Mouse (Mus musculus) liver, embryonic 16.5 days (tissue): Measurements from ENCODE around the gene Rmnd5b. TPM values are rescaled to one million over a fixed set of nuclear protein-coding genes. Genes with fewer than 3 reads are reported as not detected.
A peak's percentile ranks its signal among the peaks of the same experiment; 100 is the strongest.

Experiments used
- ATAC-seq: fragments of 200-750 bp; cut with Nextera tagmentation; 2 replicates; pipeline ENCODE4 v1.8.0; 2017; ENCODE audit warnings: low read depth, mild to moderate bottlenecking, moderate number of reproducible peaks, moderate library complexity
- H3K27ac ChIP-seq: fragments of 300-500 bp; sonication (generic); 2 replicates; pipeline ENCODE4 v1.5.1; 2014; ENCODE audit warnings: mild to moderate bottlenecking, low read length
- H3K27me3 ChIP-seq: fragments of 300-500 bp; sonication (generic); 2 replicates; pipeline ENCODE4 v1.6.1; 2014; ENCODE audit warnings: low read depth, low read length, mixed read lengths; ENCODE audit not compliant: control insufficient read depth, insufficient read depth
- H3K36me3 ChIP-seq: fragments of 300-500 bp; sonication (generic); 2 replicates; pipeline ENCODE4 v1.6.1; 2014; ENCODE audit warnings: mild to moderate bottlenecking; ENCODE audit not compliant: control insufficient read depth, insufficient read depth
- H3K4me1 ChIP-seq: fragments of 300-500 bp; sonication (generic); 2 replicates; pipeline ENCODE4 v1.6.1; 2014; ENCODE audit warnings: low read depth, low read length, mixed read lengths; ENCODE audit not compliant: control insufficient read depth
- H3K4me2 ChIP-seq: fragments of 300-500 bp; sonication (generic); 2 replicates; pipeline ENCODE4 v1.6.1; 2014; ENCODE audit warnings: low read depth, low read length, mixed read lengths
- H3K4me3 ChIP-seq: fragments of 300-500 bp; sonication (generic); 2 replicates; pipeline ENCODE4 v1.5.1; 2014; ENCODE audit warnings: low read depth, mild to moderate bottlenecking, low read length
- H3K9ac ChIP-seq: fragments of 300-500 bp; sonication (generic); 2 replicates; pipeline ENCODE4 v1.6.1; 2014; ENCODE audit warnings: low read depth, low read length
- H3K9me3 ChIP-seq: fragments of 300-500 bp; sonication (generic); replicated peaks from 2 replicates; pipeline ENCODE4 v1.6.1; 2016; ENCODE audit warnings: low read length; ENCODE audit not compliant: control insufficient read depth
- whole genome bisulfite sequencing: fragments of 180-500 bp; shearing (Covaris S2); extraction: QIAGEN DNeasy Blood & Tissue Kit; methylation state at CpG from one replicate; pipeline ENCODE4 v1.1.7; 2014; ENCODE audit not compliant: insufficient replicate concordance; 5-methylcytosine and 5-hydroxymethylcytosine counted together
- polyA plus RNA-seq: library from polyadenylated mRNA; unstranded; fragments of >200 nt; fragmentation: Nextera tagmentation; extraction: Ambion mirVana; gene quantifications from 2 replicates; pipeline ENCODE4 v1.2.1, GENCODE M21; 2015

Gene Rmnd5b
- 16.6 and 17.7 TPM in 2 replicates for polyA plus RNA-seq

DNA sequence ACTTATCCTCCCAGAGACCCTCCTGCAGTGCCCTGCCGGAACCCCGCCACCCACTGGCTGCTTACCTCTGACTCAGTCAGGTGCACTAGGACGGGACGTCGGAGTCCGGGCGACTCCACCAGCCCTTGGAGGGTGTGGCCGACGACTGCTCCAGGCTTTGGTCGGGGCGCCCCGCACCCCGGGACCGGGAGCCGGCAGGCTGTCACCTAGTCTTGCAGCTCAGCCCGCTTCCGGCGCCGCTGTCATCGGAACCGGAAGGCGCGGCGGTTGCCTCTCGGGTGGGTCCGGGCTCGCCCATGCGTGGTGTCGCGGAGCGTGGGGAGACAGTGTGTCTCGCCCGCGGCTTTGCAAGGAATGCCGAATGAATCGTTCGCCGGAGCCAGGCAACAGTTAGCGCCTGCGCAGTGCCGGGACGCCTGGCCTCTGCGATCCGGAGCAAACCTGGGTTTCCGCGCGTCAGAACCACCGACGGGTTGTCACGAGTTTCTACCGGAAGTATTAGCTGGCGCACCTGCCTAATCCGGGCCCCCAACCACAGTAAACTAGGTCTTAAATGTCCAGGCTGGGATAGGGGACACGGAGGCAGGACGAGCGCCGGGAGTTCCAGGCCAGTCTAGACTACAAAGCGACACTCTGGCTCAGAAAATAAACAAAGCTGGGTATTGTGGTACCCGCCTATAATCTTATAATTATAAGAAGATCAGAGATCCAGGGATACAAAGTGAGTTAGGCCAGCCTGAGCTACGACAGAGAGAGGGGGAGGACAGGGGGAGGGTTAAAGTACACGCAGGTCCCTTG is at the start of gene Rmnd5b:
TSS of gene Rmnd5b (minus strand) at position 372 of the 798 bp plus-strand sequence.
- H3K4me2 ChIP-seq = peak within 1 kb of the TSS; percentile 83
- peaks cover 25% of the 10 kb centered on the region for H3K4me1 ChIP-seq
- H3K36me3 ChIP-seq = no peaks in the 10 kb centered on the region
- H3K27ac ChIP-seq = peak within 1 kb of the TSS; percentile 87
- no peaks in the 10 kb centered on the region for H3K9me3 ChIP-seq
- no peaks in the 10 kb centered on the region for H3K27me3 ChIP-seq
- ATAC-seq = peak; percentile 77
- peak within 1 kb of the TSS; percentile 85 for H3K9ac ChIP-seq
- H3K4me3 ChIP-seq = peak within 1 kb of the TSS; percentile 85
- whole genome bisulfite sequencing = under 1% methylated on average over 61 of the region's 61 CpGs

GRCm38 (mm10) chr11:51681976-51682374 is 46.3 kb upstream of the Rmnd5b start:
- peaks cover 2% of the 10 kb centered on the region; the same call in 1 of the 2 replicates for H3K4me1 ChIP-seq
- H3K9me3 ChIP-seq = no peaks in the 10 kb centered on the region
- no peak overlapping the region for H3K27ac ChIP-seq
- H3K36me3 ChIP-seq = no peaks in the 10 kb centered on the region
- 36% methylated on average over 8 of the region's 8 CpGs for WGBS
- no peak overlapping the region for H3K4me3 ChIP-seq
- H3K4me2 ChIP-seq = no peak overlapping the region
- H3K27me3 ChIP-seq = no peaks in the 10 kb centered on the region
- no peak overlapping the region for H3K9ac ChIP-seq
- ATAC-seq = peak; percentile 19; the same call in 1 of the 2 replicates

GRCm38 (mm10) chr11:51681324-51681975 is 45.8 kb upstream of the Rmnd5b start:
- Histone ChIP-seq H3K27ac (no peak overlapping the region), H3K27me3 (no peaks in the 10 kb centered on the region), H3K36me3 (no peaks in the 10 kb centered on the region), H3K9me3 (no peaks in the 10 kb centered on the region), H3K4me3 (peak overlapping the region; percentile 31), H3K9ac (peak overlapping the region; percentile 29; the same call in 1 of the 2 replicates), H3K4me2 (peak overlapping the region; percentile 49), H3K4me1 (peaks cover 2% of the 10 kb centered on the region; the same call in 1 of the 2 replicates)
- WGBS = 24% methylated on average over 13 of the region's 13 CpGs
- peak; percentile 47; the same call in 1 of the 2 replicates for ATAC-seq

DNA sequence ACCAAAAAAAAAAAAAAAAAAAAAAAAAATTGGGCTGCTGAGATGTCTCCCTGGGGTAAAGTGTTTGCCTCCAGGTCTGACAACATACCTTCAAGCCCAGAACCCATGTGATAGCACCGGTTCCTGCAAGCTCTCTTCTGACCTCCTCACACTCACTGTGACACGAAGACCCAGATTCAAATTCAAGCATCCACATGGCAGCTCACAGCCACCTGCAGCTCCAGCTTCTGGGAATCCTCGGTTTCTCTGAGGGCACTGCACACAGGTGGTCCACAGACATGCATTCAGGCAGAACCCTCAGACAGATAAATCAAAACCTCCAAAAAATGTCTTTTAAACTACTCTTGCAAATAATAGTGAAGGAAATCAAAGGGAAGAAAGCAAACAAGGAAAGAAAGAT is 43.8 kb upstream of the Rmnd5b start:
- no peak overlapping the region for H3K27ac ChIP-seq
- no peak overlapping the region for H3K4me3 ChIP-seq
- peaks cover 2% of the 10 kb centered on the region; the same call in 1 of the 2 replicates for H3K4me1 ChIP-seq
- ATAC-seq = no peak
- 80% methylated on average over 3 of the region's 3 CpGs for WGBS
- no peaks in the 10 kb centered on the region for H3K36me3 ChIP-seq
- H3K27me3 ChIP-seq = no peaks in the 10 kb centered on the region
- H3K4me2 ChIP-seq = no peak overlapping the region
- no peaks in the 10 kb centered on the region for H3K9me3 ChIP-seq
- H3K9ac ChIP-seq = no peak overlapping the region

GRCm38 (mm10) chr11:51677737-51678418 is 42.2 kb upstream of the Rmnd5b start:
- H3K36me3 ChIP-seq = no peaks in the 10 kb centered on the region
- no peaks in the 10 kb centered on the region for H3K9me3 ChIP-seq
- no peak overlapping the region for H3K9ac ChIP-seq
- H3K4me3 ChIP-seq = no peak overlapping the region
- ATAC-seq = no peak
- H3K4me2 ChIP-seq = no peak overlapping the region
- no peak overlapping the region for H3K27ac ChIP-seq
- WGBS = 38% methylated on average over 6 of the region's 6 CpGs
- H3K27me3 ChIP-seq = no peaks in the 10 kb centered on the region
- H3K4me1 ChIP-seq = peaks cover 2% of the 10 kb centered on the region; the same call in 1 of the 2 replicates

- H3K4me1 ChIP-seq = no peaks in the 10 kb centered on the region
- no peak overlapping the region for H3K9ac ChIP-seq
- WGBS = 51% methylated on average over 5 of the region's 5 CpGs
- H3K27ac ChIP-seq = no peak overlapping the region
- no peaks in the 10 kb centered on the region for H3K9me3 ChIP-seq
- no peak overlapping the region for H3K4me2 ChIP-seq
- no peaks in the 10 kb centered on the region for H3K36me3 ChIP-seq
- H3K27me3 ChIP-seq = no peaks in the 10 kb centered on the region
- ATAC-seq = no peak
- no peak overlapping the region for H3K4me3 ChIP-seq
Observed at GRCm38 (mm10) chr11:51675386-51675785, 39.7 kb upstream of the Rmnd5b start.

DNA sequence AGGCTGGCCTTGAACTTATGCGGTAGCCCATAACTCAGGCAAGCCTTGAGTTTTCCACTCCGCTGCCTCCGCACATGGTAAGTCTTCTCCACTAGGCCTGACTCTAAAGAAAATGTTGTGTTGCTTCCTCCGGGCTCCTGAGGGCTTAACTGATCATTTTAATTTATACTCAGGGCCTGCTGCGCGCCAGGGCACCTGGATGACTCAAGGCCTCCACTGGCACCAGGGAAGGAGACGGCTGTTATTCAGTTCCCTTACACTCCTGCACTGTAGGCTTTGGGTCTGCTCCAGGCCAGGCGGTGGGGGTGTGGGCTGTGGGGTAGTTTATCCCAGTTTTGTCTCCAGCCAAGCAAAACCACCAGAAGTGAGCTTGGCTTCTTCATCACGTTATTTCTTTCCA is 37.6 kb upstream of the Rmnd5b start:
- no peak overlapping the region for H3K4me2 ChIP-seq
- no peaks in the 10 kb centered on the region for H3K27me3 ChIP-seq
- ATAC-seq = no peak
- no peaks in the 10 kb centered on the region for H3K36me3 ChIP-seq
- 71% methylated on average over 9 of the region's 9 CpGs for WGBS
- H3K4me3 ChIP-seq = no peak overlapping the region
- no peak overlapping the region for H3K9ac ChIP-seq
- H3K4me1 ChIP-seq = no peaks in the 10 kb centered on the region
- no peaks in the 10 kb centered on the region for H3K9me3 ChIP-seq
- H3K27ac ChIP-seq = no peak overlapping the region

DNA sequence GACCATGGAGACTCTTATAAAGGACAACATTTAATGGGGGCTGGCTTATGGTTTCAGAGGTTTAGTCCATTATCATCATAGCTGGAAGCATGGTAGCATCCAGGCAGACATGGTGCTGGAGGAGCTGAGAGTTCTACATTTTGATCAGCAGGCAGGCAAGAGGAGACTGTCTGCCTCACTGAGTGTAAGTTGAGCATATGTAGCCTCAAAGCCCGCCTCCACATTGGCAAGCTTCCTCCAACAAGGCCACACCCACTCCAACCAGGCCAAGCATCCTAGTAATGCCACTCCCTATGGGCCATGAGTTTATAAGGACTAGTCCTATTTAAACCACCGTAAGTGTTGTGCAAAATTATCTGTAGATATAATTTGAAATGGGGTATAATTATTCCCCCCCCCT is 35.7 kb upstream of the Rmnd5b start:
- H3K4me1 ChIP-seq = no peaks in the 10 kb centered on the region
- no peak overlapping the region for H3K4me3 ChIP-seq
- H3K4me2 ChIP-seq = no peak overlapping the region
- H3K9me3 ChIP-seq = no peaks in the 10 kb centered on the region
- no peaks in the 10 kb centered on the region for H3K36me3 ChIP-seq
- whole genome bisulfite sequencing = 52% methylated on average over 2 of the region's 2 CpGs
- no peaks in the 10 kb centered on the region for H3K27me3 ChIP-seq
- no peak overlapping the region for H3K27ac ChIP-seq
- no peak for ATAC-seq
- no peak overlapping the region for H3K9ac ChIP-seq
